Mouse (Mus musculus): ENCODE results near the gene Sh3bgrl3. TPM values are rescaled to one million over a fixed set of nuclear protein-coding genes. Genes with fewer than 3 reads are reported as not detected.

Sh3bgrl3 gene
- polyA plus RNA-seq (2012; ENCODE audit: insufficient read depth, insufficient read length, missing spikeins): 1,334 and 1,359 TPM in 2 replicates

- Histone ChIP-seq H3K4me1 (ENCODE audit: control insufficient read depth, insufficient read depth, low read length) (peaks cover 65% of the 10 kb centered on the region), H3K27ac (ENCODE audit: insufficient read depth, low read depth, low read length) (peak within 1 kb of the TSS; percentile 95), H3K4me3 (ENCODE audit: insufficient read depth, low read length) (peak within 1 kb of the TSS; percentile 70)
- TF ChIP-seq POLR2A (IDR thresholded peaks at IDR 0.05; ENCODE audit: borderline replicate concordance, low read depth, low read length) (no peak), CTCF (IDR thresholded peaks at IDR 0.05; ENCODE audit: low read depth, low read length) (no peak)
These were observed at the start of gene Sh3bgrl3 for GRCm38 (mm10) chr4:134128221-134128982. Gene Sh3bgrl3, minus strand, starts transcription at chr4:134128789.

GRCm38 (mm10) chr4:134172391-134172790 is 43.8 kb upstream of the Sh3bgrl3 start:
- TF ChIP-seq POLR2A (IDR thresholded peaks at IDR 0.05; ENCODE audit: borderline replicate concordance, low read depth, low read length) (no peak), CTCF (IDR thresholded peaks at IDR 0.05; ENCODE audit: low read depth, low read length) (no peak)
- Histone ChIP-seq H3K27ac (ENCODE audit: insufficient read depth, low read depth, low read length) (no peak overlapping the region), H3K4me1 (ENCODE audit: control insufficient read depth, insufficient read depth, low read length) (0 out of 2 replicates have a peak, but pooled peaks cover under 1% of the 10 kb centered on the region), H3K4me3 (ENCODE audit: insufficient read depth, low read length) (no peak overlapping the region)

GRCm38 (mm10) chr4:134166906-134167305 is 38.3 kb upstream of the Sh3bgrl3 start:
- TF ChIP-seq CTCF (IDR thresholded peaks at IDR 0.05; ENCODE audit: low read depth, low read length) (no peak), POLR2A (IDR thresholded peaks at IDR 0.05; ENCODE audit: borderline replicate concordance, low read depth, low read length) (no peak)
- H3K4me3 ChIP-seq (ENCODE audit: insufficient read depth, low read length): no peak overlapping the region
- H3K27ac ChIP-seq (ENCODE audit: insufficient read depth, low read depth, low read length): no peak overlapping the region
- peaks cover 4% of the 10 kb centered on the region for H3K4me1 ChIP-seq (ENCODE audit: control insufficient read depth, insufficient read depth, low read length)

- H3K27ac ChIP-seq (ENCODE audit: insufficient read depth, low read depth, low read length): peak overlapping the region; percentile 93
These were observed 37.2 kb upstream of the Sh3bgrl3 start for GRCm38 (mm10) chr4:134165548-134166465.

GRCm38 (mm10) chr4:134165024-134165423 is 36.4 kb upstream of the Sh3bgrl3 start:
- Histone ChIP-seq H3K27ac (ENCODE audit: insufficient read depth, low read depth, low read length) (peak overlapping the region; percentile 93), H3K4me3 (ENCODE audit: insufficient read depth, low read length) (peak overlapping the region; percentile 51), H3K4me1 (ENCODE audit: control insufficient read depth, insufficient read depth, low read length) (peaks cover 4% of the 10 kb centered on the region)
- no peak for TF ChIP-seq CTCF (IDR thresholded peaks at IDR 0.05; ENCODE audit: low read depth, low read length)

More at GRCm38 (mm10) chr4:134165548-134166465, 37.2 kb upstream of the Sh3bgrl3 start:
- peaks cover 4% of the 10 kb centered on the region for H3K4me1 ChIP-seq (ENCODE audit: control insufficient read depth, insufficient read depth, low read length)
- no peak overlapping the region for H3K4me3 ChIP-seq (ENCODE audit: insufficient read depth, low read length)
- TF ChIP-seq CTCF (IDR thresholded peaks at IDR 0.05; ENCODE audit: low read depth, low read length): no peak
- no peak for TF ChIP-seq POLR2A (IDR thresholded peaks at IDR 0.05; ENCODE audit: borderline replicate concordance, low read depth, low read length)

- H3K4me3 ChIP-seq (ENCODE audit: insufficient read depth, low read length): peak overlapping the region; percentile 51
These were observed 36.0 kb upstream of the Sh3bgrl3 start for GRCm38 (mm10) chr4:134164591-134164990.

GRCm38 (mm10) chr4:134160071-134160470 is 31.5 kb upstream of the Sh3bgrl3 start:
- H3K4me3 ChIP-seq (ENCODE audit: insufficient read depth, low read length): peak overlapping the region; percentile 75
- peaks cover 30% of the 10 kb centered on the region for H3K4me1 ChIP-seq (ENCODE audit: control insufficient read depth, insufficient read depth, low read length)
- H3K27ac ChIP-seq (ENCODE audit: insufficient read depth, low read depth, low read length): peak overlapping the region; percentile 95

More at GRCm38 (mm10) chr4:134164591-134164990, 36.0 kb upstream of the Sh3bgrl3 start:
- Histone ChIP-seq H3K27ac (ENCODE audit: insufficient read depth, low read depth, low read length) (peak overlapping the region; percentile 93), H3K4me1 (ENCODE audit: control insufficient read depth, insufficient read depth, low read length) (peaks cover 4% of the 10 kb centered on the region)
- TF ChIP-seq POLR2A (IDR thresholded peaks at IDR 0.05; ENCODE audit: borderline replicate concordance, low read depth, low read length) (no peak), CTCF (IDR thresholded peaks at IDR 0.05; ENCODE audit: low read depth, low read length) (no peak)

- Histone ChIP-seq H3K4me1 (ENCODE audit: control insufficient read depth, insufficient read depth, low read length) (peaks cover 32% of the 10 kb centered on the region), H3K27ac (ENCODE audit: insufficient read depth, low read depth, low read length) (peak overlapping the region; percentile 100)
- TF ChIP-seq CTCF (IDR thresholded peaks at IDR 0.05; ENCODE audit: low read depth, low read length) (no peak), POLR2A (IDR thresholded peaks at IDR 0.05; ENCODE audit: borderline replicate concordance, low read depth, low read length) (no peak)
These were observed 30.2 kb upstream of the Sh3bgrl3 start for GRCm38 (mm10) chr4:134158774-134159173.

GRCm38 (mm10) chr4:134157558-134157957 is 29.0 kb upstream of the Sh3bgrl3 start:
- Histone ChIP-seq H3K4me1 (ENCODE audit: control insufficient read depth, insufficient read depth, low read length) (peaks cover 32% of the 10 kb centered on the region), H3K27ac (ENCODE audit: insufficient read depth, low read depth, low read length) (no peak overlapping the region), H3K4me3 (ENCODE audit: insufficient read depth, low read length) (no peak overlapping the region)
- no peak for TF ChIP-seq CTCF (IDR thresholded peaks at IDR 0.05; ENCODE audit: low read depth, low read length)
- no peak for TF ChIP-seq POLR2A (IDR thresholded peaks at IDR 0.05; ENCODE audit: borderline replicate concordance, low read depth, low read length)

More at GRCm38 (mm10) chr4:134158774-134159173, 30.2 kb upstream of the Sh3bgrl3 start:
- no peak overlapping the region for H3K4me3 ChIP-seq (ENCODE audit: insufficient read depth, low read length)

Measured in bone marrow macrophage, adult 2 months (primary cell).